Mouse (Mus musculus): ENCODE measurements around the gene Gm11146. TPM values are rescaled to one million over a fixed set of nuclear protein-coding genes. Genes with fewer than 3 reads are reported as not detected.

Gm11146 gene
- total and polyA plus RNA-seq, 3 experiments = not detected

GRCm38 (mm10) chr16:77573036-77573435, 28.9 kb downstream of the Gm11146 start:
- Histone ChIP-seq H3K27ac (ENCODE audit: control insufficient read depth, low read depth, low read length) (no peak overlapping the region), H3K9me3 (replicated peaks; ENCODE audit: insufficient read depth, low read length) (no peaks in the 10 kb centered on the region), H3K4me3 (ENCODE audit: control insufficient read depth in 1 of 2, insufficient read depth in 1 of 2, low read depth in 2 of 2, low read length in 2 of 2) (no peak overlapping the region), H3K79me2 (ENCODE audit: control insufficient read depth, insufficient read depth, low read length, poor library complexity) (no peaks in the 10 kb centered on the region), H3K4me1 (ENCODE audit: control insufficient read depth in 1 of 2, insufficient read depth in 2 of 2, low read length in 2 of 2) (no peaks in the 10 kb centered on the region), H3K27me3 (ENCODE audit: control insufficient read depth in 1 of 2, insufficient read depth in 2 of 2, low read length in 2 of 2) (no peaks in the 10 kb centered on the region), H3K9ac (ENCODE audit: control insufficient read depth, low read depth, low read length, poor library complexity, severe bottlenecking) (no peak overlapping the region), H3K36me3 (ENCODE audit: control insufficient read depth in 1 of 2, insufficient read depth in 2 of 2, low read length in 2 of 2) (no peaks in the 10 kb centered on the region)
- no peak for TF ChIP-seq NRF1 (IDR thresholded peaks at IDR 0.05; ENCODE audit: insufficient read depth, low read depth, low read length, poor library complexity, severe bottlenecking)
- TF ChIP-seq GABPA (IDR thresholded peaks at IDR 0.05; ENCODE audit: low read depth, low read length) = no peak
- no peak for TF ChIP-seq USF2 (IDR thresholded peaks at IDR 0.05; ENCODE audit: borderline replicate concordance in 1 of 2, insufficient read depth in 1 of 2, low read depth in 1 of 2, low read length in 2 of 2)
- TF ChIP-seq NELFE (IDR thresholded peaks at IDR 0.05; ENCODE audit: low read depth, low read length) = no peak
- no peak for TF ChIP-seq POLR2AphosphoS2 (IDR thresholded peaks at IDR 0.05; ENCODE audit: low read length)
- TF ChIP-seq MAX (IDR thresholded peaks at IDR 0.05; ENCODE audit: low read length) = no peak
- no peak for TF ChIP-seq MYB (IDR thresholded peaks at IDR 0.05; ENCODE audit: low read depth, low read length)
- TF ChIP-seq JUND (IDR thresholded peaks at IDR 0.05; ENCODE audit: low read depth, low read length) = no peak
- no peak for TF ChIP-seq ZKSCAN1 (IDR thresholded peaks at IDR 0.05; ENCODE audit: low read depth, low read length)
- TF ChIP-seq ZC3H11A (IDR thresholded peaks at IDR 0.05; ENCODE audit: low read depth, low read length) = no peak
- no peak for TF ChIP-seq KAT2A (conservative IDR thresholded peaks at IDR 0.05; ENCODE audit: low read depth, low read length)
- no peak for TF ChIP-seq UBTF (IDR thresholded peaks at IDR 0.05; ENCODE audit: borderline replicate concordance, insufficient read depth, low read depth, low read length)
- TF ChIP-seq RAD21 (IDR thresholded peaks at IDR 0.05; ENCODE audit: low read depth, low read length) = no peak
- no peak for TF ChIP-seq SMC3 (IDR thresholded peaks at IDR 0.05; ENCODE audit: low read depth, low read length)
- TF ChIP-seq ELF1 (IDR thresholded peaks at IDR 0.05; ENCODE audit: low read depth, low read length) = no peak
- TF ChIP-seq MAFK (IDR thresholded peaks at IDR 0.05; ENCODE audit: borderline replicate concordance, low read depth, low read length) = no peak
- no peak for TF ChIP-seq ZMIZ1 (IDR thresholded peaks at IDR 0.05; ENCODE audit: low read depth, low read length)
- no peak for TF ChIP-seq TBP (IDR thresholded peaks at IDR 0.05; ENCODE audit: low read depth, low read length)
- no peak for TF ChIP-seq SIN3A (IDR thresholded peaks at IDR 0.05; ENCODE audit: low read length)
- DNase-seq (ENCODE audit: low read depth, low spot score) = no peak

- Histone ChIP-seq H3K36me3 (ENCODE audit: control insufficient read depth in 1 of 2, insufficient read depth in 2 of 2, low read length in 2 of 2) (no peaks in the 10 kb centered on the region), H3K9me3 (replicated peaks; ENCODE audit: insufficient read depth, low read length) (no peaks in the 10 kb centered on the region), H3K27me3 (ENCODE audit: control insufficient read depth in 1 of 2, insufficient read depth in 2 of 2, low read length in 2 of 2) (no peaks in the 10 kb centered on the region), H3K4me1 (ENCODE audit: control insufficient read depth in 1 of 2, insufficient read depth in 2 of 2, low read length in 2 of 2) (no peaks in the 10 kb centered on the region), H3K4me3 (ENCODE audit: control insufficient read depth in 1 of 2, insufficient read depth in 1 of 2, low read depth in 2 of 2, low read length in 2 of 2) (no peak overlapping the region), H3K27ac (ENCODE audit: control insufficient read depth, low read depth, low read length) (no peak overlapping the region), H3K9ac (ENCODE audit: control insufficient read depth, low read depth, low read length, poor library complexity, severe bottlenecking) (no peak overlapping the region), H3K79me2 (ENCODE audit: control insufficient read depth, insufficient read depth, low read length, poor library complexity) (no peaks in the 10 kb centered on the region)
- TF ChIP-seq E2F4 (IDR thresholded peaks at IDR 0.05; ENCODE audit: borderline replicate concordance, low read depth, low read length) (no peak), USF1 (IDR thresholded peaks at IDR 0.05; ENCODE audit: low read depth, low read length) (no peak), CHD2 (IDR thresholded peaks at IDR 0.05; ENCODE audit: low read length) (no peak), TAL1 (IDR thresholded peaks at IDR 0.05; ENCODE audit: low read length) (no peak), CTCF (IDR thresholded peaks at IDR 0.05 in 2 of 3, conservative IDR thresholded peaks at IDR 0.05 in 1 of 3; ENCODE audit: control insufficient read depth in 1 of 3, insufficient read depth in 1 of 3, low read depth in 2 of 3, low read length in 3 of 3, poor library complexity in 1 of 3, severe bottlenecking in 1 of 3) (no peak), POLR2AphosphoS5 (IDR thresholded peaks at IDR 0.05; ENCODE audit: borderline replicate concordance, low read depth, low read length) (no peak), MYB (IDR thresholded peaks at IDR 0.05; ENCODE audit: low read depth, low read length) (no peak), TCF12 (IDR thresholded peaks at IDR 0.05; ENCODE audit: low read depth, low read length) (no peak)
- DNase-seq (ENCODE audit: low read depth, low spot score) = no peak
These were observed 32.4 kb downstream of the Gm11146 start for GRCm38 (mm10) chr16:77569457-77569856.

Data from MEL (cell line).